Mouse (Mus musculus) embryonic facial prominence, embryonic 14.5 days (tissue): ENCODE data around the gene Dirc2. TPM values are rescaled to one million over a fixed set of nuclear protein-coding genes. Genes with fewer than 3 reads are reported as not detected.
A peak's percentile ranks its signal among the peaks of the same experiment; 100 is the strongest.

Experiments used
- ATAC-seq: fragments of 200-750 bp; cut with Nextera tagmentation; 2 replicates; pipeline ENCODE4 v1.8.0; 2017; ENCODE audit warnings: low read depth, moderate number of reproducible peaks, moderate TSS enrichment
- DNase-seq: peaks from one replicate; pipeline ENCODE4 v3.0.0-alpha.2; 2015; ENCODE audit warnings: low spot score
- H3K27ac ChIP-seq: fragments of 300-500 bp; sonication (generic); replicated peaks from 2 replicates; pipeline ENCODE4 v1.5.1; 2014; ENCODE audit warnings: low read depth, mild to moderate bottlenecking, low read length, moderate library complexity
- H3K27me3 ChIP-seq: fragments of 300-500 bp; sonication (generic); replicated peaks from 2 replicates; pipeline ENCODE4 v1.6.1; 2014; ENCODE audit warnings: low read length; ENCODE audit not compliant: control insufficient read depth, insufficient read depth
- H3K36me3 ChIP-seq: fragments of 300-500 bp; sonication (generic); 2 replicates; pipeline ENCODE4 v1.6.1; 2014; ENCODE audit warnings: low read length, mixed read lengths; ENCODE audit not compliant: control insufficient read depth, insufficient read depth
- H3K4me1 ChIP-seq: fragments of 300-500 bp; sonication (generic); 2 replicates; pipeline ENCODE4 v1.6.1; 2014; ENCODE audit warnings: antibody characterized with exemption, low read length; ENCODE audit not compliant: control insufficient read depth, insufficient read depth
- H3K4me2 ChIP-seq: fragments of 300-500 bp; sonication (generic); 2 replicates; pipeline ENCODE4 v1.6.1; 2014; ENCODE audit warnings: low read depth, mild to moderate bottlenecking, low read length, moderate library complexity, mixed read lengths
- H3K4me3 ChIP-seq: fragments of 300-500 bp; sonication (generic); 2 replicates; pipeline ENCODE4 v1.5.1; 2014; ENCODE audit warnings: low read depth, mild to moderate bottlenecking, low read length
- H3K9ac ChIP-seq: fragments of 300-500 bp; sonication (generic); 2 replicates; pipeline ENCODE4 v1.6.1; 2014; ENCODE audit warnings: low read depth, mild to moderate bottlenecking, low read length, moderate library complexity, mixed read lengths
- H3K9me3 ChIP-seq: fragments of 300-500 bp; sonication (generic); 2 replicates; pipeline ENCODE4 v1.6.1; 2016; ENCODE audit warnings: low read length; ENCODE audit not compliant: control insufficient read depth
- WGBS: fragments of 180-500 bp; shearing (Covaris S2); extraction: QIAGEN DNeasy Blood & Tissue Kit; methylation state at CpG from one replicate; pipeline ENCODE4 v1.1.7; 2014; 5-methylcytosine and 5-hydroxymethylcytosine counted together
- polyA plus RNA-seq: library from polyadenylated mRNA; unstranded; fragments of >200 nt; fragmentation: Nextera tagmentation; extraction: Ambion mirVana; gene quantifications from 2 replicates; pipeline ENCODE4 v1.2.1, GENCODE M21; 2014

The Dirc2 gene
- polyA plus RNA-seq: 21.9 and 23.9 TPM in 2 replicates

GRCm38 (mm10) chr16:35768785-35769642, at the start of gene Dirc2:
Gene Dirc2, minus strand, starts transcription at chr16:35769356.
- H3K4me3 ChIP-seq: peak within 1 kb of the TSS; percentile 75
- peak within 1 kb of the TSS; percentile 71 for H3K27ac ChIP-seq
- H3K36me3 ChIP-seq: no peaks in the 10 kb centered on the region
- no peaks in the 10 kb centered on the region for H3K27me3 ChIP-seq
- H3K4me2 ChIP-seq: peak within 1 kb of the TSS; percentile 80
- WGBS: 0% methylated on average over 22 of the region's 78 CpGs
- DNase-seq: peak; percentile 78
- peak; percentile 89 for ATAC-seq
- H3K9me3 ChIP-seq: no peaks in the 10 kb centered on the region
- H3K9ac ChIP-seq: peak within 1 kb of the TSS; percentile 93
- peaks cover 11% of the 10 kb centered on the region for H3K4me1 ChIP-seq

GRCm38 (mm10) chr16:35817255-35818089, 48.3 kb upstream of the Dirc2 start:
- DNase-seq (peak; percentile 71), ATAC-seq (peak; percentile 72)
- H3K27me3 ChIP-seq: no peaks in the 10 kb centered on the region
- no peak overlapping the region for H3K27ac ChIP-seq
- H3K36me3 ChIP-seq: 0 out of 2 replicates have a peak, but pooled peaks cover 23% of the 10 kb centered on the region
- H3K9ac ChIP-seq: no peak overlapping the region
- H3K4me3 ChIP-seq: no peak overlapping the region
- whole genome bisulfite sequencing: 39% methylated on average over 13 of the region's 13 CpGs
- no peak overlapping the region for H3K4me2 ChIP-seq
- no peaks in the 10 kb centered on the region for H3K4me1 ChIP-seq
- no peaks in the 10 kb centered on the region for H3K9me3 ChIP-seq

DNA sequence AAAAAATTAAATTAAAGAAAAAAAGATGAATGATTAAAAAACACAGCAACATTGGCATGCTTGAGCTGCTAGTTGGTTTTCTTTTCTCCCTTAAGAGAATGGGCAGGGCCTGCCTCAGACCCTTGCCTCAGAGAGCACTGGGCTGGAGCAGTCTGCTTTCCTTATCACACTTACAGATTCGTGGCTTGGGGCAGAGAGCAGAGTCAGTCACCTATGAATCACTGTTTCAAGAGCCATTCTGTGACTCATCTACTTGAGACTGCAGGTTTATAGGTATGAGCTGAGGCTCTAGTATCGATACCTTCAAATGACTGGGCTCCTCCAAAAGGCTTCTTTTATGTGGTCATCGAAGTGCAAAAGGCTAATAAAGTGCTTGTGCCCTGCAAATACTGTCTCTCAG, 44.0 kb upstream of the Dirc2 start:
- DNase-seq (no peak), ATAC-seq (no peak)
- Histone ChIP-seq H3K4me2 (no peak overlapping the region), H3K27ac (no peak overlapping the region), H3K36me3 (no peaks in the 10 kb centered on the region), H3K9me3 (no peaks in the 10 kb centered on the region), H3K9ac (no peak overlapping the region), H3K4me1 (no peaks in the 10 kb centered on the region), H3K4me3 (no peak overlapping the region), H3K27me3 (no peaks in the 10 kb centered on the region)
- WGBS: 87% methylated on average over 3 of the region's 3 CpGs

- WGBS: 94% methylated on average over 2 of the region's 2 CpGs
- no peak for ATAC-seq
- Histone ChIP-seq H3K9ac (no peak overlapping the region), H3K4me3 (no peak overlapping the region), H3K4me2 (no peak overlapping the region), H3K4me1 (no peaks in the 10 kb centered on the region), H3K27ac (no peak overlapping the region), H3K27me3 (no peaks in the 10 kb centered on the region), H3K36me3 (0 out of 2 replicates have a peak, but pooled peaks cover 4% of the 10 kb centered on the region), H3K9me3 (no peaks in the 10 kb centered on the region)
- no peak for DNase-seq
These were observed 39.7 kb upstream of the Dirc2 start for GRCm38 (mm10) chr16:35808838-35809237.

DNA sequence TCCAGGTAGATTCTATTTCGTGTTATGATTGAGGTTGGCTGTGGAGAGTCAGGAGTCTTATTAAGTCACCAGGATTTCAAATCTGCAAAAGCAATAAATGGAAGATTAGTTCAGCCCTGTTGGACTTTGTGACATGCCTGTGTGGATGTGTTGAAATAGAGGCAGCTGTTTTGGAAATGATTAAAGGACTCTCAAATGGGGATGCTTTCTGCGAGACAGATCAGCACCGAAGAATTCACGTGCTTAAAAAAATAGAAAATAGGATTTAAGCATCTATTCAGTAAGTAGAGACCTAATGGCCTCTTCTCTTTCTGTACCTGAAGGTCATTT, 38.5 kb upstream of the Dirc2 start:
- Histone ChIP-seq H3K9me3 (no peaks in the 10 kb centered on the region), H3K36me3 (0 out of 2 replicates have a peak, but pooled peaks cover 4% of the 10 kb centered on the region), H3K27ac (no peak overlapping the region), H3K27me3 (no peaks in the 10 kb centered on the region), H3K4me2 (no peak overlapping the region), H3K4me1 (no peaks in the 10 kb centered on the region), H3K4me3 (no peak overlapping the region), H3K9ac (no peak overlapping the region)
- 90% methylated on average over 4 of the region's 4 CpGs for WGBS
- no peak for DNase-seq
- no peak for ATAC-seq

DNA sequence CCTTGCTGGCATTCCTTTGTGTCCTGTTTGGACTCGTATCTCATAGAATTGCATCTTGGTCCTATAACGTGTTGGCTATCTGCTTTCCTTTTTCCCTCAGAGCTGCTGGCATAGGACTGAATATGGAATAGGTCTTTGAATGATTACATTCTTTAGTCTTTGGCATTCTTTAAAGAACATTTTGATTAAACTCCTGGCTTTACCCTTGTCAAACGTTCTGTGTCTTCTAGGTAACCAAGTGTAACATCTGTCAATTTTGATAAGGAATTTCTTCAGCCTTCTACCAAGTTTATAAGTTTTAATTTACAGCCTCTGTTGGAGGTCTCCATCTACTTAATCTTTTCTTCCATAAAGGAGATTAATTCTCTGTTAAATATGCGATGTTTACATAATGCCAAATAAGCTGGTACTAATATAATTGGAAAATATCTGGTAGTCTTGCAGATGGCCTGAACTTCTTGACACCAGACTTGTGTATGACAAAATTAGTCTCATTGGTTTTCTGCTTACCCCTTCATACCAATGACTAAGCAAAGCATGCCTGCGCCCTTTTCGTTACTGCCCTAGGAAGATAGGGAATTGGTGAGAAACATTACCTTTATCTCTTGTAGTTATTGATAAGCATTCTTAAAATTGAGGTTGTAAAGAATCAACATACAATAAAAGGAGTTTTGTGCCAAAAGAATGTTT, 38.0 kb upstream of the Dirc2 start:
- ATAC-seq: no peak
- Histone ChIP-seq H3K27me3 (no peaks in the 10 kb centered on the region), H3K9me3 (no peaks in the 10 kb centered on the region), H3K4me1 (no peaks in the 10 kb centered on the region), H3K9ac (no peak overlapping the region), H3K4me3 (no peak overlapping the region), H3K36me3 (0 out of 2 replicates have a peak, but pooled peaks cover 4% of the 10 kb centered on the region), H3K4me2 (no peak overlapping the region), H3K27ac (no peak overlapping the region)
- WGBS: 85% methylated on average over 6 of the region's 6 CpGs
- DNase-seq: no peak

GRCm38 (mm10) chr16:35803723-35804122, 34.6 kb upstream of the Dirc2 start:
- DNase-seq: no peak
- H3K9ac ChIP-seq: no peak overlapping the region
- H3K4me1 ChIP-seq: no peaks in the 10 kb centered on the region
- no peaks in the 10 kb centered on the region for H3K27me3 ChIP-seq
- H3K27ac ChIP-seq: no peak overlapping the region
- H3K4me3 ChIP-seq: no peak overlapping the region
- H3K4me2 ChIP-seq: no peak overlapping the region
- 90% methylated on average over 4 of the region's 4 CpGs for WGBS
- H3K36me3 ChIP-seq: peaks cover 17% of the 10 kb centered on the region; the same call in 1 of the 2 replicates
- no peak for ATAC-seq
- H3K9me3 ChIP-seq: peaks cover 14% of the 10 kb centered on the region; the same call in 1 of the 2 replicates

DNA sequence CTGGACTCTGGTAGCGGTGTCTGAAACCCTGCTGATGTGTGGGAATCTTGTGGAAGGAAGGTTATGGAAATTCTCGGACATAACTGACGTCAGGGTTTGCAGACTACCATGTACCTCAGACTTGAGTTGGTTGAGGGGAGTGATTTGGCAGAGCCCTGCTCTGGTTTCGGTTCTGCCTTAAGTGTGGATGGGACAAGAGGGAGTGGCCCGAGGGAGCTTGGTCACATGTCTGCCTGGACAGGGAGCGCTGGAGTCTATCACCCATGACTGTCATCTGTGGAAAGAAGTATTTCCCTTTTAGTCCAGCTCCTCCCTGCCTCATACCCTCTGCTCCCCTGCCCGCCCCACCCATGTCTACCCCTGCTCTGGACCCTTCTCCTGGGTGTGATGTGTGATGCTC, 33.0 kb upstream of the Dirc2 start:
- DNase-seq: no peak
- Histone ChIP-seq H3K27ac (no peak overlapping the region), H3K4me3 (no peak overlapping the region), H3K27me3 (no peaks in the 10 kb centered on the region), H3K9me3 (peaks cover 15% of the 10 kb centered on the region; the same call in 1 of the 2 replicates), H3K9ac (no peak overlapping the region), H3K4me1 (no peaks in the 10 kb centered on the region), H3K36me3 (peaks cover 18% of the 10 kb centered on the region; the same call in 1 of the 2 replicates), H3K4me2 (no peak overlapping the region)
- 84% methylated on average over 7 of the region's 7 CpGs for WGBS
- no peak for ATAC-seq
